27 mouse cellular contexts compared by ENCODE assay signal in genomic region chr9:107759593-107759992, GRCm38 (mm10). TPM values are rescaled to one million over a fixed set of nuclear protein-coding genes. Genes with fewer than 3 reads are reported as not detected.
"Had no signal": no experiment of that assay in that cellular context is flagged by ENCODE, and none has a peak within 500 bp of the region (broad histone marks: within the 10 kb centered on the region; RNA-seq: fewer than 3 reads in every experiment).

No protein-coding gene starts in this region.

- DNase-seq: cerebellum, adult 8-10 months; cerebellum, adult 9-10 months; cerebellum, adult 9-11 months; cerebellum, postnatal 10 days; cerebellum, postnatal 14 days; cerebellum, postnatal 25 days; cerebellum, postnatal 36 days; embryo, embryonic 11 days; forebrain, postnatal 0 days; gastrocnemius, adult 2 months; gastrocnemius, postnatal 10 days; gastrocnemius, postnatal 14 days; gastrocnemius, postnatal 25 days; gastrocnemius, postnatal 36 days; heart, adult 18-20 months had no signal

- ATAC-seq: forebrain, embryonic 14.5 days; forebrain, embryonic 15.5 days; forebrain, embryonic 16.5 days; forebrain, postnatal 0 days had no signal

- H3K4me3 ChIP-seq: embryonic facial prominence, embryonic 10.5 days; embryonic facial prominence, embryonic 12.5 days; embryonic facial prominence, embryonic 13.5 days; embryonic facial prominence, embryonic 15.5 days; erythroblast, embryonic 14.5 days; forebrain, embryonic 10.5 days; forebrain, embryonic 12.5 days; forebrain, embryonic 15.5 days; gastrocnemius, adult 2 months; heart, embryonic 10.5 days had no signal

- H3K9me3 ChIP-seq: embryonic facial prominence, embryonic 10.5 days; embryonic facial prominence, embryonic 12.5 days; embryonic facial prominence, embryonic 13.5 days; embryonic facial prominence, embryonic 15.5 days; forebrain, embryonic 10.5 days; forebrain, embryonic 12.5 days; forebrain, embryonic 15.5 days; heart, embryonic 10.5 days had no signal

- H3K4me1 ChIP-seq: embryonic facial prominence, embryonic 10.5 days; embryonic facial prominence, embryonic 12.5 days; embryonic facial prominence, embryonic 13.5 days; embryonic facial prominence, embryonic 15.5 days; forebrain, embryonic 10.5 days; forebrain, embryonic 12.5 days; forebrain, embryonic 15.5 days; heart, embryonic 10.5 days had no signal

- H3K27me3 ChIP-seq: embryonic facial prominence, embryonic 12.5 days; embryonic facial prominence, embryonic 13.5 days; embryonic facial prominence, embryonic 15.5 days; forebrain, embryonic 12.5 days; forebrain, embryonic 15.5 days had no signal

- H3K4me2 ChIP-seq: embryonic facial prominence, embryonic 12.5 days; embryonic facial prominence, embryonic 13.5 days; embryonic facial prominence, embryonic 15.5 days; forebrain, embryonic 12.5 days; forebrain, embryonic 15.5 days had no signal

- H3K27ac ChIP-seq: embryonic facial prominence, embryonic 10.5 days; embryonic facial prominence, embryonic 12.5 days; embryonic facial prominence, embryonic 13.5 days; embryonic facial prominence, embryonic 15.5 days; forebrain, embryonic 10.5 days; forebrain, embryonic 12.5 days; forebrain, embryonic 15.5 days; gastrocnemius, adult 2 months; heart, embryonic 10.5 days had no signal

- H3K9ac ChIP-seq: embryonic facial prominence, embryonic 12.5 days; embryonic facial prominence, embryonic 13.5 days; embryonic facial prominence, embryonic 15.5 days; forebrain, embryonic 12.5 days; forebrain, embryonic 15.5 days; forebrain, postnatal 0 days had no signal

RNA-seq across cellular contexts. Expression of gene Sema3f, which starts 49.3 kb away (rescaled TPM):
- total RNA-seq: granulocyte monocyte progenitor cell, adult 5-6 weeks had no signal
- polyA plus RNA-seq: erythroblast, embryonic 14.5 days had no signal
